16 mouse cellular contexts compared by ENCODE assay signal in genomic region chr11:51673291-51673690, GRCm38 (mm10). TPM values are rescaled to one million over a fixed set of nuclear protein-coding genes. Genes with fewer than 3 reads are reported as not detected.
DNase-seq lines count a peak whose midpoint lies in the region; ATAC-seq and TF ChIP-seq lines count a peak whose summit lies in the region.
"Had no signal": no experiment of that assay in that cellular context is flagged by ENCODE, and none has a peak within 500 bp of the region (broad histone marks: within the 10 kb centered on the region; RNA-seq: fewer than 3 reads in every experiment).

No protein-coding gene starts in this region.

- no peaks in the 10 kb centered on the region for H3K4me1 ChIP-seq in kidney, embryonic 14.5 days (ENCODE audit: control insufficient read depth, insufficient read depth, low read length)
- no peaks in the 10 kb centered on the region for H3K4me1 ChIP-seq in limb, embryonic 14.5 days (ENCODE audit: control insufficient read depth, insufficient read depth, low read length)
- H3K4me1 ChIP-seq in forebrain, embryonic 15.5 days = no peaks in the 10 kb centered on the region
- H3K4me1 ChIP-seq: forebrain, embryonic 13.5 days; hindbrain, embryonic 15.5 days; liver, embryonic 15.5 days; neural tube, embryonic 13.5 days had no signal

- no peak overlapping the region for H3K9ac ChIP-seq in kidney, embryonic 14.5 days (ENCODE audit: low read depth, low read length)
- no peak overlapping the region for H3K9ac ChIP-seq in limb, embryonic 14.5 days (ENCODE audit: low read depth, low read length, severe bottlenecking)
- H3K9ac ChIP-seq in forebrain, embryonic 15.5 days (replicated peaks) = no peak overlapping the region
- H3K9ac ChIP-seq: forebrain, embryonic 13.5 days; hindbrain, embryonic 15.5 days; liver, embryonic 15.5 days; neural tube, embryonic 13.5 days had no signal

- DNase-seq in kidney, adult 11 months = peak; percentile 51
- peak; percentile 85 for DNase-seq in Patski (ENCODE audit: low read depth, low spot score)
- peak; percentile 88 for DNase-seq in gonadal fat pad, adult 2 months (ENCODE audit: low read depth)
- DNase-seq in limb, embryonic 14.5 days (ENCODE audit: low spot score) = peak; percentile 42
- no peak for DNase-seq in spleen, adult 12 weeks (ENCODE audit: low spot score)
- DNase-seq: cerebellum, adult 2 months; thymus, postnatal 25 days had no signal

- in situ Hi-C loops in Patski (cut with MboI; ENCODE audit: low pct_unique_long_range_greater_than_20kb) = no loop called here

- no peak overlapping the region for H3K4me3 ChIP-seq in kidney, embryonic 14.5 days (ENCODE audit: low read length)
- no peak overlapping the region for H3K4me3 ChIP-seq in limb, embryonic 14.5 days (replicated peaks; ENCODE audit: low read length)
- H3K4me3 ChIP-seq in forebrain, embryonic 15.5 days = no peak overlapping the region
- H3K4me3 ChIP-seq: forebrain, embryonic 13.5 days; hindbrain, embryonic 15.5 days; liver, embryonic 15.5 days; neural tube, embryonic 13.5 days had no signal

- TF ChIP-seq CTCF in Patski (IDR thresholded peaks at IDR 0.05) = no peak

- H3K36me3 ChIP-seq in kidney, embryonic 14.5 days (ENCODE audit: control insufficient read depth, insufficient read depth, low read length) = no peaks in the 10 kb centered on the region
- H3K36me3 ChIP-seq in limb, embryonic 14.5 days (ENCODE audit: control insufficient read depth, insufficient read depth, low read length) = no peaks in the 10 kb centered on the region
- no peaks in the 10 kb centered on the region for H3K36me3 ChIP-seq in forebrain, embryonic 15.5 days
- H3K36me3 ChIP-seq: hindbrain, embryonic 15.5 days; liver, embryonic 15.5 days; neural tube, embryonic 13.5 days had no signal

- H3K9me3 ChIP-seq in kidney, embryonic 14.5 days (ENCODE audit: control insufficient read depth, low read length) = no peaks in the 10 kb centered on the region
- no peaks in the 10 kb centered on the region for H3K9me3 ChIP-seq in limb, embryonic 14.5 days (ENCODE audit: control insufficient read depth, low read length)
- no peaks in the 10 kb centered on the region for H3K9me3 ChIP-seq in forebrain, embryonic 15.5 days
- H3K9me3 ChIP-seq: forebrain, embryonic 13.5 days; hindbrain, embryonic 15.5 days; liver, embryonic 15.5 days; neural tube, embryonic 13.5 days had no signal

- 71% methylated on average over 9 of the region's 9 CpGs for WGBS in kidney, embryonic 14.5 days
- WGBS in limb, embryonic 14.5 days = 63% methylated on average over 9 of the region's 9 CpGs
- 81% methylated on average over 9 of the region's 9 CpGs for WGBS in forebrain, embryonic 15.5 days

- POLR2A ChIA-PET in Patski (lab: Charles Lee) = interaction anchor here (1.0 to 1.6 kb wide), 6 partner anchors 10 to 52 kb away, joined by 3 to 10 read pairs (median 4); partner anchors contain the start of genes D930048N14Rik and N4bp3

- H3K27me3 ChIP-seq in kidney, embryonic 14.5 days (ENCODE audit: control insufficient read depth, insufficient read depth, low read length) = no peaks in the 10 kb centered on the region
- H3K27me3 ChIP-seq in Patski = no peaks in the 10 kb centered on the region
- no peaks in the 10 kb centered on the region for H3K27me3 ChIP-seq in limb, embryonic 14.5 days (ENCODE audit: control insufficient read depth, insufficient read depth, low read length)
- H3K27me3 ChIP-seq in forebrain, embryonic 15.5 days = no peaks in the 10 kb centered on the region
- H3K27me3 ChIP-seq: forebrain, embryonic 13.5 days; hindbrain, embryonic 15.5 days; liver, embryonic 15.5 days; neural tube, embryonic 13.5 days had no signal

- no peak for TF ChIP-seq POLR2A in limb, embryonic 14.5 days (IDR thresholded peaks at IDR 0.05; ENCODE audit: borderline replicate concordance, extremely low read depth, insufficient read depth, insufficient read length)

- CTCF ChIA-PET in Patski (lab: Charles Lee) = interaction anchor here (1.1 to 3.7 kb wide), 4 partner anchors 9 to 61 kb away, joined by 3 to 27 read pairs (median 6); partner anchors contain the start of gene Rmnd5b

- ATAC-seq in kidney, embryonic 14.5 days (ENCODE audit: low FRiP score, low TSS enrichment) = no peak
- peak; percentile 93 for ATAC-seq in Patski
- ATAC-seq in limb, embryonic 14.5 days (ENCODE audit: low FRiP score, low read depth) = peak; percentile 62
- ATAC-seq in forebrain, embryonic 15.5 days (replicated peaks) = no peak
- ATAC-seq: CD4-positive, CD25-positive, alpha-beta regulatory T cell, adult 4 months; forebrain, embryonic 13.5 days; midbrain, embryonic 16.5 days had no signal

- H3K4me2 ChIP-seq in kidney, embryonic 14.5 days (replicated peaks; ENCODE audit: low read depth, low read length) = no peak overlapping the region
- H3K4me2 ChIP-seq in limb, embryonic 14.5 days (replicated peaks; ENCODE audit: low read depth, low read length, severe bottlenecking) = no peak overlapping the region
- H3K4me2 ChIP-seq in forebrain, embryonic 15.5 days (replicated peaks) = no peak overlapping the region
- H3K4me2 ChIP-seq: forebrain, embryonic 13.5 days; hindbrain, embryonic 15.5 days; liver, embryonic 15.5 days; neural tube, embryonic 13.5 days had no signal

- H3K27ac ChIP-seq in kidney, embryonic 14.5 days (ENCODE audit: low read depth, low read length) = no peak overlapping the region
- H3K27ac ChIP-seq in limb, embryonic 14.5 days (replicated peaks; ENCODE audit: low read depth, low read length) = 0 out of 2 replicates have a peak overlapping the region, but pooled peaks have one; percentile 6
- no peak overlapping the region for H3K27ac ChIP-seq in forebrain, embryonic 15.5 days (replicated peaks)
- H3K27ac ChIP-seq: forebrain, embryonic 13.5 days; hindbrain, embryonic 15.5 days; liver, embryonic 15.5 days; macrophage; neural tube, embryonic 13.5 days had no signal

RNA-seq across cellular contexts. Expression of gene 0610009B22Rik, which starts 15.4 kb away (rescaled TPM):
- polyA plus RNA-seq in kidney, embryonic 14.5 days (2014; fragmentation: Nextera tagmentation; extraction: Ambion mirVana) = 105 and 142 TPM in 2 replicates
- 67.1 TPM for polyA plus RNA-seq in Patski (2021)
- polyA plus RNA-seq in gonadal fat pad, adult 2 months (2012; rRNA removed) = 24.3 and 28.6 TPM in 2 replicates
- polyA plus RNA-seq in limb, embryonic 14.5 days (2012; rRNA removed) = 39.4 and 46.7 TPM in 2 replicates
- 74.6 and 81.9 TPM in 2 replicates for polyA plus RNA-seq in limb, embryonic 14.5 days (2014; fragmentation: Nextera tagmentation; extraction: Ambion mirVana)
- polyA plus RNA-seq in forebrain, embryonic 15.5 days (2015; fragmentation: Nextera tagmentation; extraction: Ambion mirVana) = 96.2 and 102 TPM in 2 replicates

RNA-seq across cellular contexts. Expression of gene D930048N14Rik, which starts 22.5 kb away (rescaled TPM):
- polyA plus RNA-seq in kidney, embryonic 14.5 days (2014; fragmentation: Nextera tagmentation; extraction: Ambion mirVana) = 2.4 and 3.8 TPM in 2 replicates
- polyA plus RNA-seq in Patski (2021) = 8.3 TPM
- polyA plus RNA-seq in gonadal fat pad, adult 2 months (2012; rRNA removed) = 27.3 and 30.4 TPM in 2 replicates
- polyA plus RNA-seq in limb, embryonic 14.5 days (2012; rRNA removed) = 13.0 and 15.0 TPM in 2 replicates
- polyA plus RNA-seq in limb, embryonic 14.5 days (2014; fragmentation: Nextera tagmentation; extraction: Ambion mirVana) = 4.2 and 4.5 TPM in 2 replicates
- polyA plus RNA-seq in forebrain, embryonic 15.5 days (2015; fragmentation: Nextera tagmentation; extraction: Ambion mirVana) = 0.47 and 0.57 TPM in 2 replicates

RNA-seq across cellular contexts. Expression of gene N4bp3, which starts 22.6 kb away (rescaled TPM):
- 18.5 and 22.6 TPM in 2 replicates for polyA plus RNA-seq in kidney, embryonic 14.5 days (2014; fragmentation: Nextera tagmentation; extraction: Ambion mirVana)
- polyA plus RNA-seq in Patski (2021) = 25.0 TPM
- 25.4 and 25.7 TPM in 2 replicates for polyA plus RNA-seq in gonadal fat pad, adult 2 months (2012; rRNA removed)
- polyA plus RNA-seq in limb, embryonic 14.5 days (2012; rRNA removed) = 22.9 and 27.2 TPM in 2 replicates
- polyA plus RNA-seq in limb, embryonic 14.5 days (2014; fragmentation: Nextera tagmentation; extraction: Ambion mirVana) = 28.4 and 33.1 TPM in 2 replicates
- 10.2 and 10.8 TPM in 2 replicates for polyA plus RNA-seq in forebrain, embryonic 15.5 days (2015; fragmentation: Nextera tagmentation; extraction: Ambion mirVana)

RNA-seq across cellular contexts. Expression of gene Rmnd5b, which starts 37.6 kb away (rescaled TPM):
- polyA plus RNA-seq in kidney, embryonic 14.5 days (2014; fragmentation: Nextera tagmentation; extraction: Ambion mirVana) = 38.9 and 48.7 TPM in 2 replicates
- 49.4 TPM for polyA plus RNA-seq in Patski (2021)
- 74.5 and 88.8 TPM in 2 replicates for polyA plus RNA-seq in gonadal fat pad, adult 2 months (2012; rRNA removed)
- polyA plus RNA-seq in limb, embryonic 14.5 days (2012; rRNA removed) = 49.3 and 57.9 TPM in 2 replicates
- polyA plus RNA-seq in limb, embryonic 14.5 days (2014; fragmentation: Nextera tagmentation; extraction: Ambion mirVana) = 57.4 and 59.7 TPM in 2 replicates
- polyA plus RNA-seq in forebrain, embryonic 15.5 days (2015; fragmentation: Nextera tagmentation; extraction: Ambion mirVana) = 69.6 and 77.7 TPM in 2 replicates

RNA-seq across cellular contexts. Expression of gene Nhp2, which starts 53.8 kb away (rescaled TPM):
- polyA plus RNA-seq in kidney, embryonic 14.5 days (2014; fragmentation: Nextera tagmentation; extraction: Ambion mirVana) = 211 and 264 TPM in 2 replicates
- 69.0 TPM for polyA plus RNA-seq in Patski (2021)
- polyA plus RNA-seq in gonadal fat pad, adult 2 months (2012; rRNA removed) = 55.5 and 66.5 TPM in 2 replicates
- 77.9 and 89.0 TPM in 2 replicates for polyA plus RNA-seq in limb, embryonic 14.5 days (2012; rRNA removed)
- 165 and 176 TPM in 2 replicates for polyA plus RNA-seq in limb, embryonic 14.5 days (2014; fragmentation: Nextera tagmentation; extraction: Ambion mirVana)
- polyA plus RNA-seq in forebrain, embryonic 15.5 days (2015; fragmentation: Nextera tagmentation; extraction: Ambion mirVana) = 98.5 and 102 TPM in 2 replicates

Comparison
In these comparisons a context has a peak if more than half of its experiments do, and no peak if none do; other contexts are left out.
1. ATAC-seq: peak in Patski (single experiment) and limb, embryonic 14.5 days (single experiment); none in kidney, embryonic 14.5 days (single experiment) and forebrain, embryonic 15.5 days (single experiment).